ENCODE assay signal across 28 mouse cellular contexts in the genomic region with DNA sequence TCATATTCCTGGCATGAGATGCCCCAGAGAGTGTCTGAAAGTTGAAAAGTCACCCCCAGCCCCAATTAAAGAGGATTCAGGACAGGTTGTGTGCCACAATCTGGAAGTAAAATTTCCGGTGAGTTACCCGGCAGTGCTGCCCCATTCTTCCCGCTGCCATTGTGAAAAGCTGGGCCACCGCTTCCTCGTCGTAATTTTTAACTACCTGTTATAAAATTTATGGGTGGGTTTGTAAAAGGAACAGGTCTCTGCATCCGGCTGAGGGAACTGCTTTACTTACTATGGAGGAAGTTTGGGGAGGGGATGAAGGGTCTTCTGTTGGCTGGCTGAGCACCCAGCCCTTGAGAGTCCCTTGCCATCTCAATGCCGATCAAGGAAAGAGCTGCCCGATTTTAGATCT. TPM values are rescaled to one million over a fixed set of nuclear protein-coding genes. Genes with fewer than 3 reads are reported as not detected.
A peak's percentile ranks its signal among the peaks of the same experiment; 100 is the strongest.
DNase-seq lines count a peak whose midpoint lies in the region; ATAC-seq and TF ChIP-seq lines count a peak whose summit lies in the region.
"Had no signal": no experiment of that assay in that cellular context is flagged by ENCODE, and none has a peak within 500 bp of the region (broad histone marks: within the 10 kb centered on the region; RNA-seq: fewer than 3 reads in every experiment).

No protein-coding gene starts in this region.

- peak overlapping the region; percentile 42; the same call in 1 of the 2 replicates for H3K9ac ChIP-seq in kidney, postnatal 0 days (ENCODE audit: low read depth, low read length)
- H3K9ac ChIP-seq in neural tube, embryonic 14.5 days (replicated peaks; ENCODE audit: low read depth, low read length): peak overlapping the region; percentile 57
- no peak overlapping the region for H3K9ac ChIP-seq in heart, embryonic 12.5 days
- H3K9ac ChIP-seq: heart, embryonic 15.5 days; hindbrain, embryonic 12.5 days; limb, embryonic 15.5 days; liver, embryonic 14.5 days; lung, embryonic 14.5 days; midbrain, embryonic 15.5 days; stomach, embryonic 15.5 days had no signal

- H3K9me3 ChIP-seq in kidney, postnatal 0 days (replicated peaks; ENCODE audit: low read length): no peaks in the 10 kb centered on the region
- no peaks in the 10 kb centered on the region for H3K9me3 ChIP-seq in limb, embryonic 10.5 days (replicated peaks)
- H3K9me3 ChIP-seq in neural tube, embryonic 14.5 days (ENCODE audit: control insufficient read depth, low read length): no peaks in the 10 kb centered on the region
- H3K9me3 ChIP-seq in heart, embryonic 12.5 days (replicated peaks): no peaks in the 10 kb centered on the region
- H3K9me3 ChIP-seq: heart, embryonic 15.5 days; hindbrain, embryonic 12.5 days; limb, embryonic 15.5 days; midbrain, embryonic 15.5 days; stomach, embryonic 15.5 days had no signal

- no peak for ATAC-seq in kidney, postnatal 0 days (replicated peaks; ENCODE audit: low FRiP score, low read depth)
- no peak for ATAC-seq in neural tube, embryonic 14.5 days (ENCODE audit: low read depth)
- ATAC-seq in heart, embryonic 12.5 days (ENCODE audit: insufficient number of reproducible peaks, low FRiP score): no peak
- ATAC-seq: forebrain, embryonic 14.5 days; hindbrain, postnatal 0 days; midbrain, embryonic 15.5 days; Patski had no signal

- H3K4me3 ChIP-seq in kidney, postnatal 0 days (replicated peaks; ENCODE audit: low read depth, low read length): 0 out of 2 replicates have a peak overlapping the region, but pooled peaks have one; percentile 2
- H3K4me3 ChIP-seq in limb, embryonic 10.5 days: peak overlapping the region; percentile 24
- peak overlapping the region; percentile 55 for H3K4me3 ChIP-seq in neural tube, embryonic 14.5 days (ENCODE audit: low read depth, low read length)
- no peak overlapping the region for H3K4me3 ChIP-seq in heart, embryonic 12.5 days
- H3K4me3 ChIP-seq: heart, embryonic 15.5 days; hindbrain, embryonic 12.5 days; limb, embryonic 15.5 days; midbrain, embryonic 15.5 days; stomach, embryonic 15.5 days had no signal

- DNase-seq in kidney, adult 18-20 months: peak; percentile 5
- no peak for DNase-seq in kidney, adult 8-10 months
- no peak for DNase-seq in kidney, postnatal 0 days (ENCODE audit: low spot score)
- DNase-seq in kidney, adult 11 months: no peak
- DNase-seq in limb, embryonic 10.5 days (ENCODE audit: low spot score): no peak
- no peak for DNase-seq in cerebellum, postnatal 25 days
- DNase-seq: adrenal gland, postnatal 10 days; cerebellum, adult 8-10 months; cerebellum, postnatal 36 days; gastrocnemius, postnatal 14 days; heart, postnatal 36 days; layer of hippocampus, adult 9-11 months; lung, embryonic 14.5 days; lung, postnatal 14 days; right cerebral cortex, postnatal 25 days; thymus, postnatal 14 days had no signal

- peaks cover 16% of the 10 kb centered on the region; the same call in 1 of the 2 replicates for H3K4me1 ChIP-seq in kidney, postnatal 0 days (replicated peaks; ENCODE audit: insufficient read depth, low read length)
- H3K4me1 ChIP-seq in limb, embryonic 10.5 days: peaks cover 86% of the 10 kb centered on the region
- peaks cover 52% of the 10 kb centered on the region for H3K4me1 ChIP-seq in neural tube, embryonic 14.5 days (ENCODE audit: control insufficient read depth, insufficient read depth, low read length)
- peaks cover 28% of the 10 kb centered on the region for H3K4me1 ChIP-seq in heart, embryonic 12.5 days (replicated peaks)

- H3K27ac ChIP-seq in kidney, postnatal 0 days: peak overlapping the region; percentile 66
- 0 out of 2 replicates have a peak overlapping the region, but pooled peaks have one; percentile 11 for H3K27ac ChIP-seq in limb, embryonic 10.5 days
- peak overlapping the region; percentile 91 for H3K27ac ChIP-seq in neural tube, embryonic 14.5 days (ENCODE audit: low read depth, low read length)
- no peak overlapping the region for H3K27ac ChIP-seq in heart, embryonic 12.5 days (ENCODE audit: poor library complexity, severe bottlenecking)
- H3K27ac ChIP-seq: heart, embryonic 15.5 days; hindbrain, embryonic 12.5 days; hindbrain, postnatal 0 days; limb, embryonic 15.5 days; liver, embryonic 14.5 days; midbrain, embryonic 15.5 days; stomach, embryonic 15.5 days had no signal

- TF ChIP-seq CTCF in kidney, postnatal 0 days (IDR thresholded peaks at IDR 0.05; ENCODE audit: low read depth): no peak

- 10% methylated on average over 9 of the region's 9 CpGs for WGBS in kidney, postnatal 0 days
- 1% methylated on average over 9 of the region's 9 CpGs for WGBS in limb, embryonic 10.5 days
- 5% methylated on average over 9 of the region's 9 CpGs for WGBS in neural tube, embryonic 14.5 days
- WGBS in heart, embryonic 12.5 days: 2% methylated on average over 9 of the region's 9 CpGs

- 0 out of 2 replicates have a peak, but pooled peaks cover 8% of the 10 kb centered on the region for H3K27me3 ChIP-seq in kidney, postnatal 0 days (ENCODE audit: insufficient read depth, low read length)
- peaks cover 98% of the 10 kb centered on the region for H3K27me3 ChIP-seq in limb, embryonic 10.5 days (ENCODE audit: low read depth, poor library complexity, severe bottlenecking)
- no peaks in the 10 kb centered on the region for H3K27me3 ChIP-seq in neural tube, embryonic 14.5 days (ENCODE audit: control insufficient read depth, insufficient read depth, low read length)
- peaks cover 92% of the 10 kb centered on the region for H3K27me3 ChIP-seq in heart, embryonic 12.5 days (replicated peaks)
- H3K27me3 ChIP-seq: Patski had no signal

- no peaks in the 10 kb centered on the region for H3K36me3 ChIP-seq in kidney, postnatal 0 days (ENCODE audit: insufficient read depth, low read length)
- no peaks in the 10 kb centered on the region for H3K36me3 ChIP-seq in limb, embryonic 10.5 days
- no peaks in the 10 kb centered on the region for H3K36me3 ChIP-seq in neural tube, embryonic 14.5 days (ENCODE audit: control insufficient read depth, insufficient read depth, low read length)
- H3K36me3 ChIP-seq in heart, embryonic 12.5 days: no peaks in the 10 kb centered on the region
- H3K36me3 ChIP-seq: heart, embryonic 15.5 days; hindbrain, embryonic 12.5 days; limb, embryonic 15.5 days; midbrain, embryonic 15.5 days; stomach, embryonic 15.5 days had no signal

- H3K4me2 ChIP-seq in kidney, postnatal 0 days (ENCODE audit: low read length): peak overlapping the region; percentile 80
- peak overlapping the region; percentile 92 for H3K4me2 ChIP-seq in neural tube, embryonic 14.5 days (ENCODE audit: low read depth, low read length)
- H3K4me2 ChIP-seq in heart, embryonic 12.5 days: no peak overlapping the region
- H3K4me2 ChIP-seq: heart, embryonic 15.5 days; hindbrain, embryonic 12.5 days; limb, embryonic 15.5 days; lung, embryonic 14.5 days; midbrain, embryonic 15.5 days; stomach, embryonic 15.5 days had no signal

RNA-seq across cellular contexts. Expression of a gene that starts 1.5 kb away (rescaled TPM):
- polyA plus RNA-seq in kidney, postnatal 0 days (2015; fragmentation: Nextera tagmentation; extraction: Ambion mirVana): 7.8 and 9.3 TPM in 2 replicates
- polyA plus RNA-seq in limb, embryonic 10.5 days (2016; fragmentation: Nextera tagmentation; extraction: Ambion mirVana): 10.1 and 10.2 TPM in 2 replicates
- polyA plus RNA-seq in neural tube, embryonic 14.5 days (2014; fragmentation: Nextera tagmentation; extraction: Ambion mirVana): 23.0 and 38.7 TPM in 2 replicates
- 0.18 and 0.82 TPM in 2 replicates for polyA plus RNA-seq in heart, embryonic 12.5 days (2016; fragmentation: Nextera tagmentation; extraction: Ambion mirVana)
- polyA plus RNA-seq: forebrain, embryonic 14.5 days; lung, embryonic 14.5 days; midbrain, embryonic 15.5 days had no signal

RNA-seq across cellular contexts. Expression of a gene that starts 6.1 kb away (rescaled TPM):
- 5.8 TPM in 2 replicates for polyA plus RNA-seq in kidney, postnatal 0 days (2015; fragmentation: Nextera tagmentation; extraction: Ambion mirVana)
- polyA plus RNA-seq in limb, embryonic 10.5 days (2016; fragmentation: Nextera tagmentation; extraction: Ambion mirVana): 5.1 and 6.0 TPM in 2 replicates
- polyA plus RNA-seq in neural tube, embryonic 14.5 days (2014; fragmentation: Nextera tagmentation; extraction: Ambion mirVana): 50.1 and 136 TPM in 2 replicates
- 0.11 TPM in 1 of 2 replicates, not detected in the other for polyA plus RNA-seq in heart, embryonic 12.5 days (2016; fragmentation: Nextera tagmentation; extraction: Ambion mirVana)
- polyA plus RNA-seq: embryonic facial prominence, embryonic 11.5 days; forebrain, embryonic 14.5 days; heart, embryonic 15.5 days; hindbrain, embryonic 12.5 days; hindbrain, postnatal 0 days; lung, embryonic 14.5 days; midbrain, embryonic 15.5 days had no signal

RNA-seq across cellular contexts. Expression of a gene that starts 20.3 kb away (rescaled TPM):
- 11.0 and 12.4 TPM in 2 replicates for polyA plus RNA-seq in kidney, postnatal 0 days (2015; fragmentation: Nextera tagmentation; extraction: Ambion mirVana)
- 4.4 and 6.9 TPM in 2 replicates for polyA plus RNA-seq in limb, embryonic 10.5 days (2016; fragmentation: Nextera tagmentation; extraction: Ambion mirVana)
- polyA plus RNA-seq in neural tube, embryonic 14.5 days (2014; fragmentation: Nextera tagmentation; extraction: Ambion mirVana): 46.9 and 49.8 TPM in 2 replicates
- not detected in 2 replicates for polyA plus RNA-seq in heart, embryonic 12.5 days (2016; fragmentation: Nextera tagmentation; extraction: Ambion mirVana)
- polyA plus RNA-seq: embryonic facial prominence, embryonic 11.5 days; forebrain, embryonic 14.5 days; heart, embryonic 15.5 days; hindbrain, embryonic 12.5 days; hindbrain, postnatal 0 days; lung, embryonic 14.5 days; midbrain, embryonic 15.5 days had no signal

RNA-seq across cellular contexts. Expression of a gene that starts 22.2 kb away (rescaled TPM):
- polyA plus RNA-seq in kidney, postnatal 0 days (2015; fragmentation: Nextera tagmentation; extraction: Ambion mirVana): 5.9 and 7.0 TPM in 2 replicates
- polyA plus RNA-seq in limb, embryonic 10.5 days (2016; fragmentation: Nextera tagmentation; extraction: Ambion mirVana): 9.1 and 9.8 TPM in 2 replicates
- 19.0 and 24.0 TPM in 2 replicates for polyA plus RNA-seq in neural tube, embryonic 14.5 days (2014; fragmentation: Nextera tagmentation; extraction: Ambion mirVana)
- polyA plus RNA-seq in heart, embryonic 12.5 days (2016; fragmentation: Nextera tagmentation; extraction: Ambion mirVana): 0.57 and 0.76 TPM in 2 replicates
- polyA plus RNA-seq: forebrain, embryonic 14.5 days; midbrain, embryonic 15.5 days had no signal

RNA-seq across cellular contexts. Expression of a gene that starts 29.3 kb away (rescaled TPM):
- polyA plus RNA-seq in kidney, postnatal 0 days (2015; fragmentation: Nextera tagmentation; extraction: Ambion mirVana): 2.7 and 3.9 TPM in 2 replicates
- polyA plus RNA-seq in limb, embryonic 10.5 days (2016; fragmentation: Nextera tagmentation; extraction: Ambion mirVana): 10.6 and 12.7 TPM in 2 replicates
- 3.6 and 10.2 TPM in 2 replicates for polyA plus RNA-seq in neural tube, embryonic 14.5 days (2014; fragmentation: Nextera tagmentation; extraction: Ambion mirVana)
- 0.38 and 0.39 TPM in 2 replicates for polyA plus RNA-seq in heart, embryonic 12.5 days (2016; fragmentation: Nextera tagmentation; extraction: Ambion mirVana)
- polyA plus RNA-seq: forebrain, embryonic 14.5 days; midbrain, embryonic 15.5 days had no signal
